Mouse (Mus musculus) cerebellum, adult 2 months (tissue): ENCODE measurements around the gene Haus2. TPM values are rescaled to one million over a fixed set of nuclear protein-coding genes. Genes with fewer than 3 reads are reported as not detected.

Source experiments
- DNase-seq, 2 experiments: peaks; one replicate each; pipeline ENCODE4 v3.0.0; 2021
- H3K27ac ChIP-seq: fragments of 200-500 bp; 2 replicates; pipeline ENCODE4 v1.5.1; 2012; ENCODE audit warnings: low read length, control low read depth, inconsistent platforms; ENCODE audit not compliant: insufficient read depth
- H3K27me3 ChIP-seq: fragments of 200-500 bp; 2 replicates; pipeline ENCODE4 v1.6.1; 2012; ENCODE audit warnings: inconsistent platforms, mild to moderate bottlenecking, low read length, moderate library complexity; ENCODE audit not compliant: control insufficient read depth, insufficient read depth
- H3K4me1 ChIP-seq: fragments of 200-500 bp; 2 replicates; pipeline ENCODE4 v1.6.1; 2011; ENCODE audit warnings: low read length; ENCODE audit not compliant: control insufficient read depth, insufficient read depth
- H3K4me3 ChIP-seq: fragments of 200-500 bp; replicated peaks from 2 replicates; pipeline ENCODE3; 2011; ENCODE audit warnings: mild to moderate bottlenecking, low read depth, low read length, control low read depth; ENCODE audit not compliant: insufficient read depth
- CTCF ChIP-seq: fragments of 200-500 bp; IDR thresholded peaks from 2 replicates; pipeline ENCODE4 v1.5.1; 2011; ENCODE audit warnings: low read depth, mild to moderate bottlenecking, control low read depth, low read length, moderate library complexity, borderline replicate concordance; ENCODE audit not compliant: insufficient read depth
- POLR2A ChIP-seq: fragments of 200-500 bp; IDR thresholded peaks from 2 replicates; pipeline ENCODE4 v1.6.1; 2011; ENCODE audit warnings: low read length, control low read depth, borderline replicate concordance; ENCODE audit not compliant: insufficient read depth
- WGBS: fragments of 180-500 bp; shearing (Covaris S2); methylation state at CpG from one replicate; pipeline ENCODE4 v1.1.7; 2018; 5-methylcytosine and 5-hydroxymethylcytosine counted together
- polyA plus RNA-seq: library from polyadenylated mRNA; depleted of rRNA; stranded (reverse); fragments of >200 nt; gene quantifications from 2 replicates; pipeline ENCODE4 v1.2.3, GENCODE M21; 2012

Gene Haus2
- polyA plus RNA-seq, 1 experiment, result 15.9 TPM

DNA sequence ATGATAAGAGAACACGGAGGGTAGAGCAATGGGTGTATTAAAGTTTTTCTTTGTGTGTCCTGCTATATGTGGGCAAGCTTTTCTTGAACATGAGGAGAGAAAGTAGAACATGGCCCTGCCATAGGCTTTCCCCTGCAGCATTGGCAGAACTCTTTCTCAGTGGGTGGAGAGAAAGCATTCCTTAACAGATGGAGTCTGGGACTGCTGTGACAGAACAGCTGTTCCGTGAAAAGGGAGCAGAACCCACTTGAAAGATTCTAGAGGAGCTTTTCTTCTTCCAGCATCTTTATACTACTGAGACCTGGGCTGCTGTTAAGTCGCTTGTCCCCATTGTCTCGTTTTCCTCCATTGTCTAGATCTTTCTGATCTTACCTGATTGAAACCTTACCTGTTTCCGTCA is 19.4 kb upstream of the Haus2 start:
- Histone ChIP-seq H3K27ac (no peak overlapping the region), H3K4me3 (no peak overlapping the region), H3K27me3 (no peaks in the 10 kb centered on the region), H3K4me1 (no peaks in the 10 kb centered on the region)
- TF ChIP-seq CTCF (no peak), POLR2A (no peak)
- DNase-seq, result no peak
- WGBS, result 78% methylated on average over 5 of the region's 5 CpGs

DNA sequence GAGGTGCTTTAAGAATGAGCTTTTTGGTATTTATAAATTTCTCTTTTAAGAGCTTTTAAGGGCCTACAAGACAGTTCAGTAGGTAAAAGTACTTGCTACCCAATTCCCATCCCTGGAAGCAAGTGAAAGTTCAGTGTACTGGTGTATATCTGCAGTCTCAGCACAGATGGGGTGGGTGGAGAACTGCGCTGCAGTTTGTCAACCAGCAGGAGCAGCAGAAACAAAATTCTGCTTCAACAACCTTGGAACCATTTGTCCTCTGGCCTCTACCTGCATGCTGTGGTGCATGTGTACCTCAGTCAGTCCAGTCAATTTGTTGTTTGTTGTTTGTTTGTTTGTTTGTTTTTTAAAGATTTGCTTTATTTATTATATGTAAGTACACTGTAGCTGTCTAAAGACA is 17.0 kb upstream of the Haus2 start:
- no peak overlapping the region for H3K27ac ChIP-seq

DNA sequence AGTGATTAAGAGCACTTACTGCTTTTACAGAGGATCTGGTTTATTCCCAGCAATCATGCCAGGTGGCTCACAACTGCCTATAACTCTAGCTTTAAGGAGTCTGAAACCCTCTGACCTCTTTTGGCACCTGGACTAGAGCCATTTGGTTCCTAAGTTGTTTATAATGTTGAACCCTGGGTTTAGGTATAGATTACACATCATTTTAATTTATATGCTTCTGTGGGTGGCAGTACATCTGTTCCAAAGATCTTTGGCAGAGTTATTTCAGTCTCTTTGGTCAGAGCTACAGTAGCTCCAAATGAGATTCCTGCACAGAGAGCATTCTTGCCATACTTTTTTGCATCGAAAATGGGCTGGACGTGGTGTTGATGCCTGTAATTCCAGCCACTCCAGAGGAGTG is 11.4 kb upstream of the Haus2 start:
- H3K27me3 ChIP-seq, result no peaks in the 10 kb centered on the region
- DNase-seq, result no peak
- WGBS, result 87% methylated on average over 2 of the region's 2 CpGs
- H3K4me3 ChIP-seq, result no peak overlapping the region
- no peak overlapping the region for H3K27ac ChIP-seq
- TF ChIP-seq CTCF (no peak), POLR2A (no peak)
- no peaks in the 10 kb centered on the region for H3K4me1 ChIP-seq

More for the DNA sequence above, 17.0 kb upstream of the Haus2 start:
- H3K27me3 ChIP-seq, result no peaks in the 10 kb centered on the region
- TF ChIP-seq CTCF, result no peak
- TF ChIP-seq POLR2A, result no peak
- no peak for DNase-seq
- no peak overlapping the region for H3K4me3 ChIP-seq
- no peaks in the 10 kb centered on the region for H3K4me1 ChIP-seq
- WGBS, result 76% methylated on average over 1 of the region's 1 CpGs

DNA sequence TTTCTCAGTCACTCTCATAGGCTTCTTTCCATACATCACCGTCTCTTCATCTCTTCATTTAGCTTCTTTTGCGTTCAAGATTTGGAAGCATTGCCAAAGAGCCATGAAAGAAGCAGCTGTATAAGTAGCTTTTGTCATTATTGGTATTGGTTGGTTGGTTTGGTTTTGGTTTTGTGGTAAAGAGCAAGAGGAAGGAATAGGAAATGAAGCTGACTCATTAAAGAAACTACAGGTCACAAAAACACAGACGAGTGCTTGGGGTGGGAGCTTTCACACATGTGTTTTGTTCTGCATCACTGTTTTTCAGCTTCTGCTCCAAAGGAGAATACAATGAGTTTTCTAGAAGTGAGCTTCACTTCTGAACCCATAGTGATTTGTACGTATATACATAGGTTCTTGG is 9.7 kb upstream of the Haus2 start:
- no peak for DNase-seq
- Histone ChIP-seq H3K4me1 (no peaks in the 10 kb centered on the region), H3K27ac (no peak overlapping the region), H3K27me3 (no peaks in the 10 kb centered on the region), H3K4me3 (no peak overlapping the region)
- TF ChIP-seq CTCF (no peak), POLR2A (no peak)
- WGBS, result 90% methylated on average over 4 of the region's 4 CpGs

DNA sequence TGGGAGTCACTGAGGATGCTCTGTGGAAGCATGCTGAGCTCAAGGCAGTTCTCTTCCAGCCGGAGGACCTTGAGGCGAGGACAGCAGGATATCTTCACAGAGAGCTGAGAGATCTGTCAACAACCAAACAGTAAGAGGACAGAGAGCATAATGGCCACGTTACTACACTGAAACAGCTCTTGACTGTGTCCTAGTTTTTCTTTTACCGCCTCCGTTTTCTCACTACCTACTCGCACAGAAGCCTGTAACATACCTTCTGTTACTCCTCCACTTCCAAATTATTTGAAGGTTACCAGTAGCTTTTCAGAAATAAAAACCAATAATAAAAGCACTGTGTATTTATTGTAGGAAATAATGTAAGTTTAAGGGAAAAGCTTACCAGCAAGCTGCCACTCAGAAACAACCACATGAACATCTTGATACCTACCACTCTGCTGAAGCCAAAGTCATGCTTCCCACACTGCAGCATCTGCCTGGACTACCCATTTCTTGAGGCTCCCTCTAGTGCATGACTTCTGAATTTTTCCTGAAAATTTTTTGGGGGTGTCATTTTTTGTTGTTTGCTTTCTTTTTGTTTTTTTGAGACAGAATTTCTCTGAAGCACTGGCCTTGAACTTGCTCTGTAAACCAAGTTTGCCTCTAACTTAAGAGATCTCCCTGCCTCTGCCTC is 3.0 kb upstream of the Haus2 start:
- H3K27ac ChIP-seq, result no peak overlapping the region
- DNase-seq, result no peak
- WGBS, result 82% methylated on average over 6 of the region's 6 CpGs
- H3K4me3 ChIP-seq, result no peak overlapping the region
- H3K27me3 ChIP-seq, result no peaks in the 10 kb centered on the region
- TF ChIP-seq POLR2A (no peak), CTCF (no peak)
- H3K4me1 ChIP-seq, result 0 out of 2 replicates have a peak, but pooled peaks cover 5% of the 10 kb centered on the region

DNA sequence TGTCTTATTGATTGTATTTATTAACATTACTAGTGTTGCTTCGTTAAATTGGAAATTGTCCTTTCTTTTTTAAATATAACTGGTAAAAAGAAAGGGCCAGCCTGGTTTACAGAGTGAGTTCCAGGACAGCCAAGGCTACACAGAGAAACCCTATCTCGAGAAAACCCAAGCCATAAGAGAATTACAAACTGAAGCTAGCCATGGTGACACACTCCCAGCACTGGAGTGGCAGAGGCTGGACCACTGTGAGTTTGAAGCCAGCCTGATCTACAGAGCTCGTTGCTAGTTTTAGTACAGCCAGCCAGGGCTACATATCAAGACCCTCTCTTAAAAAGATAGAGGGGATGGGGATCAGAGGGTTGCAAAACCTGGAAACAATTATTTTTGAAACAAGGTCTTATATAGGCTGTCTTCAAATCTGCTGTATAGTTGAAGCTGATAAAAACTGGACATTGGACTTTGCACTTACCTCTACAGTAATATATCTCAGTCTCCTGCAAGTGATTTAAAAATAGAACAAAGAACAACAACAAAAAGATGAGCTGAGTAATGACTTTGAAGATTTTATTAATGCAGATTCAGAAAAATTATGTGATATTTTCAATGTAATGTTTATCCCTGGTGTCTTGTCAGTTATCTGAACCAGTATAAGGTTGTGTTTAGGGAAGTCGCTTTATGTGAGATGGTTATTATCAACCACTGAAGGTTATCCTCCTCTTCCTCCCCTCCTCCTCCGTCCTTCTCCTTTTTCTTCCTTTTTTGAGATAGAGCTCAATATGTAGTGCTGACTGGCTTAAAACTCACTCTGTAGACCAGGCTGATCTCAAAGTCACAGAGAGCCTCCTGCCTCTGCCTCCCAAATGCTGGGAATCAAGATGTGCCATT is 7.3 kb downstream of the Haus2 start:
- no peak for TF ChIP-seq POLR2A
- TF ChIP-seq CTCF, result no peak
- H3K4me3 ChIP-seq, result no peak overlapping the region
- no peak for DNase-seq
- no peaks in the 10 kb centered on the region for H3K4me1 ChIP-seq
- no peaks in the 10 kb centered on the region for H3K27me3 ChIP-seq
- H3K27ac ChIP-seq, result no peak overlapping the region
- 89% methylated on average over 5 of the region's 5 CpGs for WGBS

DNA sequence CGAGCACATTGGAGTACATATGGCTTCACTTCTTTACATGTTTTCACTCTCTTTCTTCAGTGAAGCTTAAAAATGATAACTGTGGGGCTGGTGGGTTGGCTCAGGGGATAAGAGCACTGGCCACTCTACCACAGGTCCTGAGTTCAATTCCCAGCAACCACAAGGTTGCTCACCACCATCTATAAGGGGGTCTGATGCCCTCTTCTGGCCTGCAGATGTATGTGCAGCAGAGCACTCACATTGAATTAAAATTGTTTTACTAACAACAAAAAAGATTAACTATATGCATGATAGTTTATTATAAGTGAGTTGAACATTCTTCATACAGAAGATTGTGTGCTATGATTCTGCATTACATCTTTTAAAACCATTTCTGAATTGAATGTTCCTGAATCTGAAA is 10.4 kb downstream of the Haus2 start:
- Histone ChIP-seq H3K4me3 (no peak overlapping the region), H3K27ac (no peak overlapping the region), H3K27me3 (no peaks in the 10 kb centered on the region), H3K4me1 (no peaks in the 10 kb centered on the region)
- 97% methylated on average over 1 of the region's 1 CpGs for WGBS
- no peak for DNase-seq
- TF ChIP-seq POLR2A (no peak), CTCF (no peak)

DNA sequence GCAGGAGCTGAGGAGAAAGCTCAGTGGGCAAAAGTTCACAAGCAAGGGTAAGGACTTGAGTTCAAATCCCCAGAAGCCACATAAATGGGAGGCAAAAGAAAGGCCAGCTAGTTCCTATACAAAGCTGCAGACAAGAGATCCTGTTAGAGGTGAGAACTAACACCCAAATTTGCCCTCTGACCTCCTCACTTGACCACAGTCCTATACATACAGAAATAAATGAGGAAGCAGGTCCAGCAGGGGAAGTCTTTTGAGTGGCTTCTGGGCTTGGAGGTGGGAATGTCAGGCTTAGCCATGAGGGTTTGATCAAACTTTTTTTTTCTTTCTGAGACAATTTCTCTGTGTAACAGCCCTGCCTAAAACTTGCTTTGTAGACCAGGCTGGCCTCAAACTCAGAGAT is 13.7 kb downstream of the Haus2 start:
- no peaks in the 10 kb centered on the region for H3K4me1 ChIP-seq
- TF ChIP-seq CTCF (no peak), POLR2A (no peak)
- H3K27ac ChIP-seq, result no peak overlapping the region
- DNase-seq, result no peak
- no peaks in the 10 kb centered on the region for H3K27me3 ChIP-seq
- no peak overlapping the region for H3K4me3 ChIP-seq
